Mouse (Mus musculus) megakaryocyte, embryonic 14.5 days (primary cell): ENCODE measurements around the gene Gimap4.

Experiments used
- FLI1 ChIP-seq: IDR thresholded peaks from 2 replicates; pipeline ENCODE4 v1.6.1; 2012; ENCODE audit warnings: low read length, inconsistent platforms, mixed read lengths
- GATA1 ChIP-seq: IDR thresholded peaks from 3 replicates; pipeline ENCODE4 v1.6.1; 2012; ENCODE audit warnings: mixed read lengths, low read length, inconsistent platforms, borderline replicate concordance

DNA sequence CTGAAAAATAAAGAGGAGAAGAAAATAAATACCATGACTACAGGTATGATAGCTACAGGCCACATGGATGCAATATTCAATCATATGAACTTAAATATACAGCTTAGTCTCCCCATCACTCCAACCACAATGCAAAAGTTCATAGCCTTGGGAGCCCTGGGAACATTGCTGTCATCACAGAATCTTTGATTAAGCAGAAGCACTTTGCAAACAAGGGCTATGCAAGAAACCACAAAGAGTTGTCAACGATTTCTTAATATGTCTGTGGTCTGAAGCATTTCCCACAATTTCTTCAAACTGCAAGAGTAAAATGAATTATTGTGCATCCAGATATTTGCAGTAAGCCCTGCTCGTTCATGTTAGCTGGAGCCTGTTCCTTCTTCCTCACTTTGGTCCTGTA, 52.7 kb downstream of the Gimap4 start:
- TF ChIP-seq GATA1 (no peak), FLI1 (no peak)
